Mouse (Mus musculus): ENCODE measurements around the gene Ccdc81. TPM values are rescaled to one million over a fixed set of nuclear protein-coding genes. Genes with fewer than 3 reads are reported as not detected.

The Ccdc81 gene
- total and polyA plus RNA-seq, 3 experiments, result not detected

DNA sequence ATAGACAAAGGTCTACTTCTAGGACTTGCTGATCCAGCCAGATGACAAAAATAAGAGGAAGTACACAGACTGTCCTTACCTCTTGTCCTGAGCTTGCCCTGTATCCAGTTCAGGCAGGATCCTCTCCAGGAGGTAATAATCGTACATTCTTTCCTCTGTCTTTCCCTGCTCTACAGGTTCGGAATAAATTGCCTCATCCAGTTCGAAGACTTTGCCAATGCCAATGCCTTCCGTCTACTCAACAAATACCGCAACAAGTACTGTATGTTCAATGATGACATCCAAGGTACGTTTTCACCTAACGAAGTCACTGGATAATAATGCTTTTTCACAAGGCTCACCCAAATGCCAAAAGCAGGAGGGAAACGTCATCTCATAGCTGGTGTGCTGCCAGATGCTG, 69.9 kb downstream of the Ccdc81 start:
- no peak overlapping the region for H3K4me3 ChIP-seq (ENCODE audit: low read depth, low read length)
- no peaks in the 10 kb centered on the region for H3K36me3 ChIP-seq (replicated peaks)
- TF ChIP-seq CTCF (IDR thresholded peaks at IDR 0.05; ENCODE audit: low read depth, low read length), result no peak
- TF ChIP-seq TAL1 (conservative IDR thresholded peaks at IDR 0.05; ENCODE audit: low read depth, low read length), result no peak
- TF ChIP-seq GATA1 (IDR thresholded peaks at IDR 0.05; ENCODE audit: borderline replicate concordance, low read length), result no peak
- TF ChIP-seq GATA2 (IDR thresholded peaks at IDR 0.05; ENCODE audit: borderline replicate concordance, low read depth, low read length), result no peak
- no peak for TF ChIP-seq POLR2AphosphoS5 (IDR thresholded peaks at IDR 0.05; ENCODE audit: insufficient replicate concordance, low read depth, low read length)
- H3K9me3 ChIP-seq (replicated peaks), result no peaks in the 10 kb centered on the region
- ATAC-seq (ENCODE audit: extremely low read depth, insufficient number of reproducible peaks, low FRiP score, poor library complexity, severe bottlenecking) (no peak), DNase-seq (ENCODE audit: low spot score) (no peak)
- H3K4me1 ChIP-seq (ENCODE audit: insufficient read depth, low read depth, low read length), result no peaks in the 10 kb centered on the region
- H3K27me3 ChIP-seq (ENCODE audit: insufficient read depth, low read length), result peaks cover 5% of the 10 kb centered on the region; the same call in 1 of the 2 replicates

DNA sequence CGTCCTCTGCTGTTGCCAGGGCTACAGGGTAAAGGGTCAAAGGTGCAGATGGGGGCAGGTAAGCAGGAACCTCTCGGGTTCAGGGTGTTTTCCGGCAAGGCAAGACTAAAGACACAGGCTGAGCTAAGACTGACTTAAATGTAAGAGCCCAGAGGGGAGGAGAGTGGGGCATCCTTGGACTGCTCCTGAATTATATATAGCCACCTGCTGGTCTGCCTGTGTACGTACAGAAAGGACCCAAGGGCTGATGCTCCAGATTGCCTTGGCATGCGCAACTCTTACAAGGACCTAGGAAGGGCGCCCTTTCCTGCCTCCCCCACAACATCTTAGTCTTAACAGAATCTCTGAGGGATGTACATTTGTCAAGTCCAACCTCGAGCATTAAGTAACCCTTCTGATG, 74.2 kb downstream of the Ccdc81 start:
- DNase-seq (ENCODE audit: low spot score), result no peak
- ATAC-seq (ENCODE audit: extremely low read depth, insufficient number of reproducible peaks, low FRiP score, poor library complexity, severe bottlenecking), result no peak
- Histone ChIP-seq H3K36me3 (replicated peaks) (no peaks in the 10 kb centered on the region), H3K4me1 (ENCODE audit: insufficient read depth, low read depth, low read length) (no peaks in the 10 kb centered on the region), H3K27me3 (ENCODE audit: insufficient read depth, low read length) (no peaks in the 10 kb centered on the region), H3K4me3 (ENCODE audit: low read depth, low read length) (no peak overlapping the region), H3K9me3 (replicated peaks) (no peaks in the 10 kb centered on the region)
- TF ChIP-seq GATA1 (IDR thresholded peaks at IDR 0.05; ENCODE audit: borderline replicate concordance, low read length) (no peak), CTCF (IDR thresholded peaks at IDR 0.05; ENCODE audit: low read depth, low read length) (no peak), GATA2 (IDR thresholded peaks at IDR 0.05; ENCODE audit: borderline replicate concordance, low read depth, low read length) (no peak), TAL1 (conservative IDR thresholded peaks at IDR 0.05; ENCODE audit: low read depth, low read length) (no peak), POLR2AphosphoS5 (IDR thresholded peaks at IDR 0.05; ENCODE audit: insufficient replicate concordance, low read depth, low read length) (no peak)

DNA sequence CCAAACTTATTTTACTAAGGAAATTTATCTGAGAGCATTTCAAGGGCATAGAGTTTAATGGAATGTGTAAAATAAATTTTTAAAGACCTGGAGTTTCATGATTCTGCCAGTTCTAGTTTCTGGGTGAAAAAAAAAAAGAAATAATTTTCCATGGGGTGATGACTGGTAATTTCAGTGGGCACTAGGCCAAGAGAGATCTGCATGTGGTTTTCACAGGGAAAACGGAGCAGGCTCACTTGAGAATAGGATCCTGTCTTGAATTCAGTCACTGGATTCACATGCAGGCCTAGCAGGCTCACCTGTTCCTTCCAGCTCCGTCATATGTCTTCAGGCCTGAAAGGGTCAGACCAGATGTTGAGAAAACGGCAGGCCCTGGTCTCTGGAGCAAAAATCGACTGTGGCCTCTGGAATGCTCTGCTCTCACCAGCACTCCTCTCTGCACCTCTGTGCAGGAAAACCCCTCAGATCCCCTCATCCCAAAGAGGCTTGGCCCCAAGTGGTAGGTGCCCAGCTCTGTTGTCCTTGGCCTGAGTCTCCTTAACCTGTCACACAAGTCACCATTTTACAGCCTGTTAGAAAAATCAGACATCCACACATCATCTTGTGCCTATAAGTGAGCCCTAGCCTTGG, 74.9 kb downstream of the Ccdc81 start:
- TF ChIP-seq GATA2 (IDR thresholded peaks at IDR 0.05; ENCODE audit: borderline replicate concordance, low read depth, low read length), result no peak
- TF ChIP-seq CTCF (IDR thresholded peaks at IDR 0.05; ENCODE audit: low read depth, low read length), result no peak
- TF ChIP-seq POLR2AphosphoS5 (IDR thresholded peaks at IDR 0.05; ENCODE audit: insufficient replicate concordance, low read depth, low read length), result no peak
- TF ChIP-seq GATA1 (IDR thresholded peaks at IDR 0.05; ENCODE audit: borderline replicate concordance, low read length), result no peak
- no peak for TF ChIP-seq TAL1 (conservative IDR thresholded peaks at IDR 0.05; ENCODE audit: low read depth, low read length)
- no peaks in the 10 kb centered on the region for H3K36me3 ChIP-seq (replicated peaks)
- DNase-seq (ENCODE audit: low spot score) (no peak), ATAC-seq (ENCODE audit: extremely low read depth, insufficient number of reproducible peaks, low FRiP score, poor library complexity, severe bottlenecking) (no peak)
- no peaks in the 10 kb centered on the region for H3K27me3 ChIP-seq (ENCODE audit: insufficient read depth, low read length)
- H3K4me3 ChIP-seq (ENCODE audit: low read depth, low read length), result no peak overlapping the region
- H3K9me3 ChIP-seq (replicated peaks), result no peaks in the 10 kb centered on the region
- no peaks in the 10 kb centered on the region for H3K4me1 ChIP-seq (ENCODE audit: insufficient read depth, low read depth, low read length)

Other genes starting within 250 kb of the Ccdc81 start
- 69.9 and 118 TPM in 2 replicates for gene Hikeshi, start 37.6 kb upstream of the Ccdc81 start, total RNA-seq (2014; fragmentation: Nextera tagmentation)
- 212 and 255 TPM in 2 replicates for gene Hikeshi, start 37.6 kb upstream of the Ccdc81 start, total RNA-seq (2017)
- gene Hikeshi, start 37.6 kb upstream of the Ccdc81 start, polyA plus RNA-seq (2012), result 44.1 and 50.0 TPM in 2 replicates
- gene Eed, start 77.4 kb upstream of the Ccdc81 start, total RNA-seq (2014; fragmentation: Nextera tagmentation), result 83.5 and 101 TPM in 2 replicates
- 132 and 137 TPM in 2 replicates for gene Eed, start 77.4 kb upstream of the Ccdc81 start, total RNA-seq (2017)
- 147 and 195 TPM in 2 replicates for gene Eed, start 77.4 kb upstream of the Ccdc81 start, polyA plus RNA-seq (2012)
- 367 and 377 TPM in 2 replicates for gene Picalm, start 226.6 kb upstream of the Ccdc81 start, total RNA-seq (2014; fragmentation: Nextera tagmentation)
- 155 and 166 TPM in 2 replicates for gene Picalm, start 226.6 kb upstream of the Ccdc81 start, total RNA-seq (2017)
- gene Picalm, start 226.6 kb upstream of the Ccdc81 start, polyA plus RNA-seq (2012), result 62.8 and 67.8 TPM in 2 replicates